Mouse (Mus musculus) brain, adult 2 months (tissue): ENCODE results near the gene Nxnl2.

Experiments
- DNase-seq: peaks from one replicate; pipeline ENCODE4 v3.0.0; 2011; ENCODE audit warnings: low read depth, low spot score

Nxnl2 gene

GRCm38 (mm10) chr13:51170691-51171680 is at the start of gene Nxnl2:
Gene Nxnl2 (plus strand): TSS chr13:51171022.
- DNase-seq = peak; percentile 45

GRCm38 (mm10) chr13:51121966-51122365 is 48.9 kb upstream of the Nxnl2 start:
- DNase-seq = no peak

DNA sequence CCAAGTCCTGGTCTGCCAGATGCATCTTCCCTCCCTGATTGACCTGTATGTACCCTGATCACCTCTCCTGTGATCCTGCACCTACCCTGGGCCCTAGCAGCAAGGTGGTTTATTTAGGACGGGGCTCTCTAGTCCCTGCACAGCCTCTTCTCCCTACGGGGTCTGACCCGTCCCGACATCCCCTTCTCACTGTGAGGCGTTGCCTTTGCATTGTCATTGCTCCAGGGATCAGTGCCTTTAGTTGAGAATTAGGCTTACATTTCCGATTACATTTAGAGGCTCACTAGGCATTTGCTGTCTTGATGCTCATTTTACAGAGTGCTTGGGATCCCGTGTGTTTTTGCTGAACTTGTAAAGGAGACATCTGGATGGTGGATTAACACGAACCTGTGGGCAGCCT is 48.1 kb upstream of the Nxnl2 start:
- no peak for DNase-seq

GRCm38 (mm10) chr13:51125357-51125756 is 45.5 kb upstream of the Nxnl2 start:
- no peak for DNase-seq

GRCm38 (mm10) chr13:51127906-51128305 is 42.9 kb upstream of the Nxnl2 start:
- no peak for DNase-seq

GRCm38 (mm10) chr13:51128417-51128816 is 42.4 kb upstream of the Nxnl2 start:
- no peak for DNase-seq

GRCm38 (mm10) chr13:51131179-51131578 is 39.6 kb upstream of the Nxnl2 start:
- peak; percentile 76 for DNase-seq

DNA sequence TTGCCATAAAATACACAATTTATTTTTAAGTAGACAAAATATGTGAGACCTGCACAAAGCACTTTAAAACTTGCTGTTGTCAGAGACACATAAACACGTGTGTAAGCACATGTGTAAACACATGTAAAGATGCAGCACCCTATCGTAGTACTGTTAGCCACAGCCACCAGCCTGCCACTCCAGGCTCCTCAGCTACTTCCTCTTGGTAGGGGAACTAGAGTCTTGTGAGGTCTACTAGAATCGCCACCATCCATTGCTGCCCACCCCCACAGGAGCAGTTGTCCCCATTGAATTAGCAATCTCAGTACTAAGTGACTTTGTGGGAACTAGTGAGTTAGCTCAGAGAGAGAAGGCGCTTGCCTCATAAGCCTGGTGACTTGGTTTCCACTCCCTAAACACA is 34.5 kb upstream of the Nxnl2 start:
- DNase-seq = no peak

GRCm38 (mm10) chr13:51136996-51137701 is 33.7 kb upstream of the Nxnl2 start:
- peak; percentile 23 for DNase-seq

- DNase-seq = no peak
Observed at GRCm38 (mm10) chr13:51137702-51138031, 33.2 kb upstream of the Nxnl2 start.

DNA sequence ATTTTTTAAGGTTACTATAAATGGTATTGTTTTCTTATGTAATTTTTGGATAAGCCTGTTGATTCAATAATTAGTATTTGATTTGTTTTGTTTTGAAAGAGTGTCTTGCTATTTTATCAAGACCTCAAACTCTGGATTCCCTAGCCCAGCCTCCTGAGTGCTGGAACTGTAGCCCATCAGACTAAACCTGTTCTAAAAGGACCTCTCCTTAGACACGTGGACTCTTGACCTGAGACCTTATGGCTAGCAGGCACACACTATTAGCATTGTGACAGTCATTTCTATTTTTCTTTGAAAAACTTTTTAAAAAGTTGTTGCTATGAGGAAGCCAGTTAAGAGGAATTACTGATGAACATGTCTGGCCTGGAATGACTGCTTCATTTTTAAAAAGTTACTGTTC is 23.7 kb upstream of the Nxnl2 start:
- no peak for DNase-seq

- DNase-seq = no peak
Observed at GRCm38 (mm10) chr13:51152966-51153669, 17.7 kb upstream of the Nxnl2 start.

DNA sequence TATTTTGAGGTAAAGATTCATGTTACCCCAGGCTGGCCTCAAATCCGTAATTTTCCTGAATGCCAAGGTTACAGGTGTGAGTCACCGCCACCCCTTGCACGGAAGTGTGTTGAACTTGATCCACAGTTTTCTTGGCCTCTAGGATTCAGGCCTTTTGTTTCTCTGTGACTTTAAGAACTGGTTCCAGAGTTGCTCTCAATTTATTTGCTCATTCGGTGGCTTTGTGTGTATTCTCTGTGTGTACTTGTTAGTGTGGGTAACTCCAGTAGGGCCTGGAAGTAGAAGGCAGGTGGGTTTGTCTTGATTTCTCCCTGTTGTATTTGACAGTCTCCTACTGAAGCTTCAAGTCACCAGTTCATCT is 17.2 kb upstream of the Nxnl2 start:
- no peak for DNase-seq

- DNase-seq = peak; percentile 27
Observed at GRCm38 (mm10) chr13:51155178-51156013, 15.4 kb upstream of the Nxnl2 start.

DNA sequence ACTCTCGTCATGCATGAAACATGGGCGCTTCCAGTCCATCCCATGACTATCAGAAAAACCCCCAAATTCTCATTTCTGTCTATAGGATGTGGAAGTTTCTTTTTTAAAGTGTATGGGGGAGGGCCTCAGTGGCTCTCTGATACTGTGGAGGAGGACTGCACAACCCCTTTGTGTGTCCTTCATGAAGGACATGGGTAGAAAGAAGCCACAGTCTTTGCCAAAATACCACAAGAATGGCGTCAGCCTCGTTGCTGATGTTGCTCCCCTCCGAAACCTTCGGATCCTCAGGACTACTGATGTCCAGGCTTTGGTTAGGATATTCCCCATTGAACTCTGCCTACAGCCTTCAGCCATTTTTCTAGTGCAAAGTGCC is 14.8 kb upstream of the Nxnl2 start:
- no peak for DNase-seq

- no peak for DNase-seq
Observed at GRCm38 (mm10) chr13:51157291-51157690, 13.5 kb upstream of the Nxnl2 start.

DNA sequence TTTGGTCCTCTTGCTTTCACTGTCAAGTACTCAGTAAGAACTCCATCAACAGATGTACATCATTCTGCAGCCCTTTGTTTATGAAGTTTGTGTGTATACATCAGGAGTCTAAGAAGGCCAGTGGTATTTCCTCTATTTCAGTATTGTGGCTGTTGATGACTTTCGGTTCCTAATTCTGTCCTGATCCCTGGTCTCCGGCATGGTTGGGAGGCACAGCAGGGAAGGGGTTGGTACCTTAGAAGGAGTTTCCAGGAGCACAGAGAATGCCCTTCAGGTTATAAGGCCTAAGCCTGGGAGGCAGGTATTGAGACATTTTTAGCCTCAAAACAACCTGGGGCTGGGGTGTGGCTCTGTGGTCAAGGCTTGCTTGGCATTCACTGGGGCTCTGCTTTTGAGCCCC is 9.2 kb upstream of the Nxnl2 start:
- DNase-seq = no peak

DNA sequence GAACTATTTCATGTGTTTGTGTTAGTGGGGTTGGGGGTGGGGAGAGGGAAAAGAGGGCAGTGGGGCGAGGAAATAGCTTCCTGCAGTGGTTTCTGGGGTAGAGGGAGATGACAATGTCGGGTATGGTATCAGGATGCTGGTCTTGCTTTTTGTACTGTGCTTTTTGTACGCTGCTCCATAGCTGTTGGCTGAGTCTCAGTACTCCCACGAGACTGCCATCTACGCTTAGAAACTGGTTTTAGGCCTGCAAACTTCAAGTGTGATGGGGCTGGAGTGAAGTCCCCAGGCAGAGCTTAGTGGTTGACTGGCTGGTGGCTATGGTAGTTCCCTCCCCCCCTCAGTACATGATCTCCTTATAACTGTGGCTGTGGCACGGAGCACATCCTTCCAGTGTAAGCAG is 8.6 kb upstream of the Nxnl2 start:
- DNase-seq = peak; percentile 43

- DNase-seq = no peak
Observed at GRCm38 (mm10) chr13:51166711-51167110, 4.1 kb upstream of the Nxnl2 start.

DNA sequence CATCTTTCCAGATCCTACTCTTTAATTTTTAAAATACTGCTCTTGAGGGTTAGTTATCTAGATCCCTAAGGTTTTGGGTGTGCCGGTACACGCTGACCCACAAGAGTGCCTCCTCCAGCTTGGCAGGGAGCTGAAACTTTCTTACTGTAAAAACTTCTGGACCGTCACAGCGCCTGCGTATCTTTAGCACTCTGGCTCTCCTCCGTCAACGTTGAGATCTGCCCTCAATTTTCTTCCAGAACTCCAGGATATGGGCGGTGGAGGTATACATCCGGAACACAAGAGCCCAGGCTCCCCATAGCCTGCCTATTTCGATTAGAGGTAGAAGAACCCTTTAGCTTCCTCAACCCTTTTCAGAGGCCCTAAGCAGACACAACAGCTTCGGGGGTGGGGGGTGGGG is 607 bp upstream of the Nxnl2 start:
- DNase-seq = no peak

GRCm38 (mm10) chr13:51172601-51173000 is 1.8 kb downstream of the Nxnl2 start:
- no peak for DNase-seq
